Mouse (Mus musculus) heart, embryonic 16.5 days (tissue): Measurements from ENCODE around the gene A630076J17Rik. TPM values are rescaled to one million over a fixed set of nuclear protein-coding genes. Genes with fewer than 3 reads are reported as not detected.

Source experiments
- ATAC-seq: fragments of 200-750 bp; cut with Nextera tagmentation; replicated peaks from 2 replicates; pipeline ENCODE4 v1.8.0; 2017; ENCODE audit warnings: moderate number of reproducible peaks; ENCODE audit not compliant: insufficient read depth, low FRiP score; ENCODE audit errors: extremely low read depth
- H3K27ac ChIP-seq: fragments of 300-500 bp; sonication (generic); 2 replicates; pipeline ENCODE4 v1.5.1; 2014; ENCODE audit warnings: mild to moderate bottlenecking, low read length, control low read depth, moderate library complexity
- H3K27me3 ChIP-seq: fragments of 300-500 bp; sonication (generic); 2 replicates; pipeline ENCODE4 v1.6.1; 2014; ENCODE audit warnings: low read length, mixed read lengths; ENCODE audit not compliant: control insufficient read depth, insufficient read depth
- H3K36me3 ChIP-seq: fragments of 300-500 bp; sonication (generic); 2 replicates; pipeline ENCODE4 v1.6.1; 2014; ENCODE audit not compliant: control insufficient read depth, insufficient read depth
- H3K4me1 ChIP-seq: fragments of 300-500 bp; sonication (generic); 2 replicates; pipeline ENCODE4 v1.6.1; 2014; ENCODE audit warnings: low read length, mixed read lengths; ENCODE audit not compliant: control insufficient read depth, insufficient read depth
- H3K4me2 ChIP-seq: fragments of 300-500 bp; sonication (generic); 2 replicates; pipeline ENCODE4 v1.6.1; 2014; ENCODE audit warnings: low read depth, mild to moderate bottlenecking, control low read depth, low read length
- H3K4me3 ChIP-seq: fragments of 300-500 bp; sonication (generic); 2 replicates; pipeline ENCODE4 v1.5.1; 2014; ENCODE audit warnings: mild to moderate bottlenecking, control low read depth, low read length
- H3K9ac ChIP-seq: fragments of 300-500 bp; sonication (generic); 2 replicates; pipeline ENCODE4 v1.6.1; 2014; ENCODE audit warnings: low read length, control low read depth
- H3K9me3 ChIP-seq: fragments of 300-500 bp; sonication (generic); replicated peaks from 2 replicates; pipeline ENCODE4 v1.6.1; 2016; ENCODE audit warnings: low read length; ENCODE audit not compliant: control insufficient read depth
- WGBS: fragments of 180-500 bp; shearing (Covaris S2); extraction: QIAGEN DNeasy Blood & Tissue Kit; methylation state at CpG from one replicate; pipeline ENCODE4 v1.1.7; 2014; 5-methylcytosine and 5-hydroxymethylcytosine counted together
- polyA plus RNA-seq: library from polyadenylated mRNA; unstranded; fragments of >200 nt; fragmentation: Nextera tagmentation; extraction: Ambion mirVana; gene quantifications from 2 replicates; pipeline ENCODE4 v1.2.1, GENCODE M21; 2015

A630076J17Rik gene
- polyA plus RNA-seq, 1 experiment from 2014 or later: 0.24 TPM

- no peaks in the 10 kb centered on the region for H3K9me3 ChIP-seq
- 73% methylated on average over 3 of the region's 3 CpGs for WGBS
- H3K27me3 ChIP-seq: no peaks in the 10 kb centered on the region
- H3K4me1 ChIP-seq: no peaks in the 10 kb centered on the region
- no peak for ATAC-seq
- no peaks in the 10 kb centered on the region for H3K36me3 ChIP-seq
- H3K27ac ChIP-seq: no peak overlapping the region
- no peak overlapping the region for H3K4me3 ChIP-seq
- no peak overlapping the region for H3K4me2 ChIP-seq
- H3K9ac ChIP-seq: no peak overlapping the region
Measured at GRCm38 (mm10) chr3:107204413-107204812, 26.0 kb upstream of the A630076J17Rik start.

- H3K4me3 ChIP-seq: no peak overlapping the region
- H3K4me2 ChIP-seq: no peak overlapping the region
- H3K36me3 ChIP-seq: no peaks in the 10 kb centered on the region
- ATAC-seq: no peak
- H3K4me1 ChIP-seq: no peaks in the 10 kb centered on the region
- no peaks in the 10 kb centered on the region for H3K27me3 ChIP-seq
- H3K27ac ChIP-seq: no peak overlapping the region
- H3K9me3 ChIP-seq: no peaks in the 10 kb centered on the region
- no peak overlapping the region for H3K9ac ChIP-seq
Measured at GRCm38 (mm10) chr3:107205170-107205569, 25.2 kb upstream of the A630076J17Rik start.

- H3K9ac ChIP-seq: no peak overlapping the region
- ATAC-seq: no peak
- H3K9me3 ChIP-seq: no peaks in the 10 kb centered on the region
- H3K27me3 ChIP-seq: no peaks in the 10 kb centered on the region
- no peaks in the 10 kb centered on the region for H3K36me3 ChIP-seq
- no peaks in the 10 kb centered on the region for H3K4me1 ChIP-seq
- 9% methylated on average over 4 of the region's 4 CpGs for WGBS
- H3K27ac ChIP-seq: no peak overlapping the region
- H3K4me2 ChIP-seq: no peak overlapping the region
- no peak overlapping the region for H3K4me3 ChIP-seq
Measured at GRCm38 (mm10) chr3:107205994-107206393, 24.4 kb upstream of the A630076J17Rik start.

GRCm38 (mm10) chr3:107206490-107207150 lies 23.8 kb upstream of the A630076J17Rik start:
- H3K4me3 ChIP-seq: no peak overlapping the region
- H3K9ac ChIP-seq: no peak overlapping the region
- no peaks in the 10 kb centered on the region for H3K9me3 ChIP-seq
- 35% methylated on average over 4 of the region's 4 CpGs for WGBS
- no peak overlapping the region for H3K4me2 ChIP-seq
- no peaks in the 10 kb centered on the region for H3K27me3 ChIP-seq
- H3K36me3 ChIP-seq: no peaks in the 10 kb centered on the region
- no peak overlapping the region for H3K27ac ChIP-seq
- no peaks in the 10 kb centered on the region for H3K4me1 ChIP-seq
- ATAC-seq: no peak

GRCm38 (mm10) chr3:107207625-107208253 lies 22.7 kb upstream of the A630076J17Rik start:
- Histone ChIP-seq H3K27ac (no peak overlapping the region), H3K4me2 (no peak overlapping the region), H3K4me1 (no peaks in the 10 kb centered on the region), H3K9me3 (no peaks in the 10 kb centered on the region), H3K9ac (no peak overlapping the region), H3K27me3 (no peaks in the 10 kb centered on the region), H3K36me3 (no peaks in the 10 kb centered on the region), H3K4me3 (no peak overlapping the region)
- 63% methylated on average over 7 of the region's 7 CpGs for WGBS
- ATAC-seq: no peak

- H3K4me1 ChIP-seq: no peaks in the 10 kb centered on the region
- H3K4me3 ChIP-seq: no peak overlapping the region
- no peak for ATAC-seq
- no peaks in the 10 kb centered on the region for H3K9me3 ChIP-seq
- H3K27ac ChIP-seq: no peak overlapping the region
- H3K4me2 ChIP-seq: no peak overlapping the region
- 71% methylated on average over 5 of the region's 5 CpGs for WGBS
- H3K27me3 ChIP-seq: peaks cover 6% of the 10 kb centered on the region; the same call in 1 of the 2 replicates
- no peaks in the 10 kb centered on the region for H3K36me3 ChIP-seq
- no peak overlapping the region for H3K9ac ChIP-seq
Measured at GRCm38 (mm10) chr3:107214606-107215005, 15.8 kb upstream of the A630076J17Rik start.

- no peak overlapping the region for H3K27ac ChIP-seq
- H3K4me2 ChIP-seq: no peak overlapping the region
- peaks cover 6% of the 10 kb centered on the region; the same call in 1 of the 2 replicates for H3K27me3 ChIP-seq
- H3K9me3 ChIP-seq: no peaks in the 10 kb centered on the region
- no peaks in the 10 kb centered on the region for H3K36me3 ChIP-seq
- 72% methylated on average over 8 of the region's 8 CpGs for WGBS
- no peak overlapping the region for H3K4me3 ChIP-seq
- no peak for ATAC-seq
- H3K4me1 ChIP-seq: no peaks in the 10 kb centered on the region
- H3K9ac ChIP-seq: no peak overlapping the region
Measured at GRCm38 (mm10) chr3:107216400-107217100, 13.9 kb upstream of the A630076J17Rik start.

GRCm38 (mm10) chr3:107217101-107217480 lies 13.3 kb upstream of the A630076J17Rik start:
- H3K4me3 ChIP-seq: no peak overlapping the region
- H3K9ac ChIP-seq: no peak overlapping the region
- no peaks in the 10 kb centered on the region for H3K36me3 ChIP-seq
- no peaks in the 10 kb centered on the region for H3K4me1 ChIP-seq
- no peak overlapping the region for H3K27ac ChIP-seq
- no peak overlapping the region for H3K4me2 ChIP-seq
- 79% methylated on average over 3 of the region's 3 CpGs for WGBS
- no peaks in the 10 kb centered on the region for H3K9me3 ChIP-seq
- H3K27me3 ChIP-seq: peaks cover 6% of the 10 kb centered on the region; the same call in 1 of the 2 replicates
- no peak for ATAC-seq

GRCm38 (mm10) chr3:107218572-107218971 lies 11.8 kb upstream of the A630076J17Rik start:
- no peak overlapping the region for H3K9ac ChIP-seq
- no peaks in the 10 kb centered on the region for H3K4me1 ChIP-seq
- peaks cover 6% of the 10 kb centered on the region; the same call in 1 of the 2 replicates for H3K27me3 ChIP-seq
- no peaks in the 10 kb centered on the region for H3K36me3 ChIP-seq
- no peak overlapping the region for H3K4me2 ChIP-seq
- H3K9me3 ChIP-seq: no peaks in the 10 kb centered on the region
- WGBS: 86% methylated on average over 7 of the region's 7 CpGs
- no peak overlapping the region for H3K27ac ChIP-seq
- no peak overlapping the region for H3K4me3 ChIP-seq
- ATAC-seq: no peak
